Mouse (Mus musculus): Measurements from ENCODE around the gene Slc44a2.
"Not testable (repeated sequence)": the region's sequence is repeated elsewhere in the genome, so short reads cannot be mapped to it uniquely, and the experiment has no call there.

Slc44a2 gene

DNA sequence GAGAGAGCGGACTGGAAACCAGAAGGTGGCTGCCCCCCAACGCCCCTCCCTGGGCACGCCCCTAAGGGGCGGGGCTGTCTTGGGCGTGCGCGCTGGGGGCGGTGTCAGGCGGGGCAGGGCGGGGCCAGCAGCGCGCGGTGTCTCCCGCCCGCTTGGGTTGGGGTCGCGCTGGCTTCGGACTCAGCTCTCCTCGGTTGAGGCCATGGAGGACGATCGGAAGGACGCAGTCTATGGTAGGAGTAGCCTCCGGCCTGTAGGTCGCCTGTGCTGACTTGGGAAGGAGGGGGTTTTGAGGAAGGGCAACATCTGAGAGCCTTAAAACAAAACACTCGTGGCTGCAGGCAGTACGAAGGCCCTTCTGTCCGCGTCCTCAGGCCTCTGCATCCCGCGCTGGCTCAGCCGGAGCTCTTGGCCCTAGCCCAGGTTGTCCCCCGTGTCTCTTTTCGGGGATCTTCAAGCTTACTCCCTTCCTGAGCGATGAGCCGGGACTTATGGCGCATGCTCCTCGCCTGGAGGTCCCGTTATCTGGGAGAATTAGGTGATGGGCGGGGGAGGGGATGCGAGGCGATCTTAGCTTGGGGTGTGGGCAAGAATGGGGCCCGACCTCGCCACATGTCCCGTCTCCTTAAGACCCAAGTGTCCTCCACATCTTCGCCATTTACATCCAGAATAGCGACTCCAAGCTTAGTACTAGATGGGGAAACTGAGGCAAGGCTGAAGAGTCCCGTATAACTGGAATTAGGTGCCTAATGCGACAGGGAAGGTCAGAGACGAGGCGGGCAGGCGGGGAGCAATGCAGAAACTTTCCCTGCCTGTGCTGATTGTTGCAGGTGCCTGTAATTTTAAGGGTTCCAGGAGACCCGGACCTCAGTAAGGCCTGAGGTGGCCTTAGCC is at the start of gene Slc44a2:
Slc44a2 (plus strand) TSS at position 80 of the 894 bp plus-strand sequence.
- in situ Hi-C loops (cut with MboI; ENCODE audit: unreplicated experiment in 2 of 2), result loop anchor here in 1 of 2 experiments (25.0 kb wide), 1 partner anchor 159 kb away; the partner anchor contains the start of gene Pde4a

DNA sequence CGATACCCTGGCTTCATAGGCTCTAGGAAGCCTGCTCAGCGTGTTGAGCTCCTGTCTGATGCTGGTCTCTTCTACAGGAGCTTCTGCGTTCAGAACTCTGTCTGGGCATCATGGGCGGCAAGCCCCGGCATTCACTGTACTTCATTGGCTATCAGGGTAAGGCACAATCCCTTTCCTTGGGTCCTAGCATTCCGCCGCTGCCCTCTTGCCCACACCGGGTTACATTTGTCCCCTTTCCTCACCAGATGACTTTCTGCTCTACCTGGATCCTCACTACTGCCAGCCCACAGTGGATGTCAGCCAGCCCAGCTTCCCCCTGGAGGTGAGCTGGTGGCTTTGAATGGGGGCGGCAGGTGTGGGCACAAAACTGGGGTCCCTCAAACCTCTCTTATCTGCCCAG is 48.1 kb upstream of the Slc44a2 start:
- in situ Hi-C loops (cut with MboI; ENCODE audit: unreplicated experiment in 2 of 2), result no loop called here

DNA sequence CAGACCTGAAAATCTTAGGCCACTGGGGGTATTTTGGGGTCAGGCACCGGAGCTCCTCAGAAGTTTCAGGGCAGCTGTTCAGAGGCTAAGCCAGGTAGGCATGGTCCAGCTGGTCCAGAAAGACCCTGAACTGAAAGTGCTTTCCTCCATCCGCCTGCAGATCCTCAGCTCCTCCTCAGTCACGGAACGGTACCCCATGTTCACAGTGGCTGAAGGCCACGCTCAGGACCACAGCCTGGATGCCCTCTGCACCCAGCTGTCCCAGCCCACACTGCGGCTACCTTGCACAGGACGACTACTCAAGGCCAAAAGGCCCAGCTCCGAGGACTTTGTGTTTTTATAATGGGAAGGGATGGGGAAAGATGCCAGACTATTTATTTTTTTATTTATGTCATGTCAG is 47.4 kb upstream of the Slc44a2 start:
- in situ Hi-C loops (cut with MboI; ENCODE audit: unreplicated experiment in 2 of 2), result no loop called here

DNA sequence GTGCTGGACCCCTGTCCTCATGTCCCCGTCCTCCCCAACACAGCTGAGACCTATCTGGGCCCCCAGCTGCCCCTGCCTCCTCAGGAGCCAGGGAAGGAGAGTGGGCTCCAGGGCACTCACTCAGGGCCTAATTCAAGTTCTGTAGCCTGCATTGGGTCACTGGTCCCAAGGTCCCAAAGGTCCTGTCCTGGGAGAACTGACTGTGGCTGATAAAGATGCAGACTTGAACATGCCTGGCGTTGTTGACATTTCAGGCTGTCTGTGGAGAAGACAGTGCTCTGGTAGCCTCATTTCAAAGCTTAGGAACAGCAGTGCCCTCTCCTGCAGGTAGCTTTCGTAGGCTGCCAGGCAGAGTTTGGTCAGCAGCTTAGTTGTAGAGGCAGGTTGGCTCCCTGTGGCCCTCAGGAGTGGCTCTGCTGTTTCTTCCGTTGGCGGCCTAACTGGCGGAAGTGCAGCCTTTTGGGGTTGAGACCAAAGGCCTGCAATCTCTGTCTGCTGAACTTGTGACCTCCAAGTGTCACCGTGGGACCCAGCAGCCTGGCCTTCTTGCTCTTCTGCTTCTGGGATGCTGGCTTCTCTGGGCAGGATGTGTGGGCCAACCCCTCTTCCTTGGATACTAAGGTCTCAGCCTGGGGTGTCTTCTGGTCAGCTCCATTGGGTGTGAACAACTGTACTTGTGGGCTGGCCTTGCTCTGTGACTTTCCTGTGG is 46.8 kb upstream of the Slc44a2 start:
- in situ Hi-C loops (cut with MboI; ENCODE audit: unreplicated experiment in 2 of 2), result no loop called here

DNA sequence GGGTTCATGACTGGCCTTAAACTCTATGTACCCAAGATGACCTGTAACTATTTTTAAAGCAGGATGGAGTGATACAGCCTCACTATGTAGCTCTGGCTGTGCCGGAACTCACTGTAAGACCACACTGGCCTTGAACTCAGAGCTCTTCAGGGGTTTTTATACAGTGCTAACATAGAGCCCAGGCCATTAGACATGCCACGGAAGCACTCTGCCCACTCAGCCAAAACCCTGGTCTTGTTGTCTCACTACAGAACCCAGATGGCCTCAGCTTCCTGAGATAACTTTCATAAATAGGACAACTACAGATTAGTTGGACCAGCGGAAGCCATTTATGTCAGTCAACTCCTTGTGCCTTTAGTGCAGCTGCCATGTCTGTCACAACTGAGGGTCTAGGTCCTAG is 46.2 kb upstream of the Slc44a2 start:
- in situ Hi-C loops (cut with MboI; ENCODE audit: unreplicated experiment in 2 of 2), result no loop called here

DNA sequence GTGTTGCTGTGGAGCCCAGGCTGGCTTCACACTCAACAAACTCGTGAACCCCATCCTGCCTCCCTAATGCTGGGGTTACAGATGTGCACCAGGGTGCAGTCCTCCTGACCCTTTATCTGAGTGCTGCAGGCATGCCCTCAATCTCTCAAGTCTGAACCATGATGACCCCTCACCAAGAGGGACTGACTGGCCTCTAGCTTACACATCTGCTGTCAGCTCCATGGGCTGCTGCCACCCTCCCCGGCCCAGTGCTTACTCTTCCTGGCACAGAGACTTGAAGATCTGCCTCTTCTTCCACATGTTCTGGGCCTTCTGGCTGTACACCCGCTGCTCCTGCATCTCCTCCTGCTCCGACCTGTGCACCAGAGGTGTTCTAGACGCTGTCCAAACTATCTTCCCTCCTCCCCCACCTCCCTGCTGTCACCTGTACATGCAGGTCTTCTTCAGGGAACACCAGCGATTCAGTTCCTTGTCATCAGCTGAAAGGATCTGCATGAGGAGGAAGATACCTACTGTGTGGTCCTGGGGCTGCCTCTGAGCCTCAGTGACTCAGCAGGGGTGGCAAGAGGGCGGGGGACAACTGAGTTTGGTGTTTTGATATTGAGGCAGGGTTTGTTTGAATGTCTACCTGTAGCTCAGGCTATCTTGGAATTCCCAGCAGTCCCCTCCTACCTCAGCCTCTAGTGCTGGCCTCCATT is 45.3 kb upstream of the Slc44a2 start:
- in situ Hi-C loops (cut with MboI; ENCODE audit: unreplicated experiment in 2 of 2), result no loop called here

DNA sequence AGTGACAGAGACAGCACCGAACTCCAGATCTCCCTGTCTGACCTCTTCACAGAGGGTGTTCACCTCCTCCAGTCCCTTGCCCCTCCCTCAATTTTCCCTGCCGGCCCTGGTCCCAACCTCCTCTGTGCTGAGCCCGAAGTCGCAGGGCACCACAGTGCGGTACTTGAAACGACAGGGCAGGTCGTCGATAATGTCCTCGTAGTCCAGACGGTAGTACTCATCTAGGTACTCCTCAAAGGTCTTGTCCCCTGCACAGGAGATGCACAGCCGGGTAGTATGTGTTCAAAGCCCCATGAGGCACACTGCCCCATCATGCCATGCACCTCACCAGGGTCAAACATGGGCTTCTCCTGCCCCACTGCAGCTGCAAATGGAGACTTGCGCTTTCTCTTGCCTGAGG is 44.8 kb upstream of the Slc44a2 start:
- in situ Hi-C loops (cut with MboI; ENCODE audit: unreplicated experiment in 2 of 2), result no loop called here

DNA sequence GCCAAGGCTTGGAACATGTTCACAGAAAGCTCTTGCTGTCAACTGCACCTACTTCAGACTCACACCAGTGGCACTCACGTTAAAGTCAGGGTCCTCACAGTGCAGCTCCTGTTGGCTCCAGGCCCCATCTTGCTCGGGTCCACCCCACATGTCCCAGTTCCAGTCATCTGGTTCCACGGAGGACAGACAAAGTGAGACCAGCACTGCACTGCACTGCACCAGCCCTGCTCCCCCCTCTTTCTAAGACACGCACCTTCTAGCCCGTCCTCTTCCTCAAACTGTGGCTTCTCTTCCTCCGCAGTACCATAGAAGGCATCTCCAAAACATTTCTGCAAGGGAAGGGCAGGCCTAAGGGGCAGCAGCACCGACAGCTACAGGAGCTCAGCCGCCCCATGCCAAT is 44.2 kb upstream of the Slc44a2 start:
- in situ Hi-C loops (cut with MboI; ENCODE audit: unreplicated experiment in 2 of 2), result no loop called here

DNA sequence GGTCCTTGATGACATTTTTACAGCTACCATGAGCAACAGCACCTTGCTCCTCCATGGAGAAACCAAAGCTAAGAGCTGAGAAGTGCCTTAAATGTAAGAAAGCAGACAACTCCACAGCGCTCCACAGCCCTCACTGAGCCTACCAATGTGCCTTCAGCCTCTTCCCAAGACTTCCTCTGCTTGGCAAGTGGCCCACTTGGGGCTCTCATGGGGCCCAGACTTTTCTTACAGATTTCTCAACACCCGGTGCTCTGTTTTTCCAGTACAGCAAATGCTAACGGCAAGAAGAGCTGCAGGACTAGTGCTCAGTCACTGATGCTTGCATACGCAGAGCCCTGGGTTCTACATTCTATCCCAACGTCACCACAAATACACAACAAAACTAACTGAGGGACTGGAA is 42.7 kb upstream of the Slc44a2 start:
- in situ Hi-C loops (cut with MboI; ENCODE audit: unreplicated experiment in 2 of 2), result no loop called here

DNA sequence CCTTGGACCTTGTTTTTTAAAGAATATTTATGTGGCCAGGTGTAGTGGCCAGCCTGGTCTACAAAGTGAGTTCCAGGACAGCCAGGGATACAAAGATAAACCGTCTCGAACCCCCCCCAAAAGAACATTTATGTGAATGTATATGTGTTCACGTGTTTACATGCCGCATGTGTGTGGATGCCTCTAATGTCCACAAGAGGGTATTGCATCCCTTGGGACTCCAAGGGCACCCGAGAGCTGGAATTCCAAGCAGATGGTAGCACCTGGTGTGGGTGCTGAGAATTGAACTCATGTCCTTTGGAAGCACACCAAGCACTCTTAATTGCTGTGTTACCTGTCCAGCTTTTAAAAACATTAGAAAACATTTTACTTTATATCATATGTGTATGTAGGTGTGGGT is 36.9 kb upstream of the Slc44a2 start:
- in situ Hi-C loops (cut with MboI; ENCODE audit: unreplicated experiment in 2 of 2), result no loop called here

DNA sequence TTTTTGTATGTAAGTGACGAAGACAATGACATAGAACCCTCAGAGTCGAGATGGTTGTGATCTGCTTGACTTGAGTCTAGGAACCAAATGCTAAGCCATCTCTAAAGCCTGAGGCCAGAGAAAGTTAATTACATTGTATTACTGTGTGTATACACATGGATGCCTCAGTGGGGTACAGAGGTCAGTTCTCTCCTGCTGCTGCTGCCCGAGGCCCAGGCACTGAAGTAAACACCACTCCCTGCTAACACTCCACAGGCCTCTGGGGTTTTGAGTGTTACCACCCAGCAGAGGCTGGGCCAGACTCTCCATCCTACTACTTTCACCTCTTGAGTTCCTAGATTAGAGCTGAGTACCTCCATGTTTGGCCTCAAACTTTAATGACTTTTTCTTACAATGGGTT is 36.5 kb upstream of the Slc44a2 start:
- in situ Hi-C loops (cut with MboI; ENCODE audit: unreplicated experiment in 2 of 2), result no loop called here

DNA sequence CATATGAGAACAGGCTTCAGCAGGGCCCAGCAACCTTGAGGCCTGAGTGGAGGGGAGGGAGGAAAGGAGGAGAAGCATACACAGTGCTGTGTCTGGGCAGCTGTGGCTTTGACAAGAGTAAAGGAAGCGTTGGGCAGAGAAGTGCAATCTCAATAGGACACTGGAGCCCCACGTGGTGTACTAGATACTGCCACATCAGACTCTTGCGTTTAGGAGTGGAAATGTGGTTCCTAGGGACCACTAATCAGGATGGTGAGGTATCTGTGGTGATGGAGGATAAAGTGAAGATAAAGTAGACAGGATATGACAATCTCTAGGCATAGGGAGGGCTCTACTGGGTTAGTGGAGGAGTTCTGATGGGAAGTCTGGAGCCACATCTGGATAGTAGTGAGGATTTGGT is 33.7 kb upstream of the Slc44a2 start:
- in situ Hi-C loops (cut with MboI; ENCODE audit: unreplicated experiment in 2 of 2), result no loop called here

DNA sequence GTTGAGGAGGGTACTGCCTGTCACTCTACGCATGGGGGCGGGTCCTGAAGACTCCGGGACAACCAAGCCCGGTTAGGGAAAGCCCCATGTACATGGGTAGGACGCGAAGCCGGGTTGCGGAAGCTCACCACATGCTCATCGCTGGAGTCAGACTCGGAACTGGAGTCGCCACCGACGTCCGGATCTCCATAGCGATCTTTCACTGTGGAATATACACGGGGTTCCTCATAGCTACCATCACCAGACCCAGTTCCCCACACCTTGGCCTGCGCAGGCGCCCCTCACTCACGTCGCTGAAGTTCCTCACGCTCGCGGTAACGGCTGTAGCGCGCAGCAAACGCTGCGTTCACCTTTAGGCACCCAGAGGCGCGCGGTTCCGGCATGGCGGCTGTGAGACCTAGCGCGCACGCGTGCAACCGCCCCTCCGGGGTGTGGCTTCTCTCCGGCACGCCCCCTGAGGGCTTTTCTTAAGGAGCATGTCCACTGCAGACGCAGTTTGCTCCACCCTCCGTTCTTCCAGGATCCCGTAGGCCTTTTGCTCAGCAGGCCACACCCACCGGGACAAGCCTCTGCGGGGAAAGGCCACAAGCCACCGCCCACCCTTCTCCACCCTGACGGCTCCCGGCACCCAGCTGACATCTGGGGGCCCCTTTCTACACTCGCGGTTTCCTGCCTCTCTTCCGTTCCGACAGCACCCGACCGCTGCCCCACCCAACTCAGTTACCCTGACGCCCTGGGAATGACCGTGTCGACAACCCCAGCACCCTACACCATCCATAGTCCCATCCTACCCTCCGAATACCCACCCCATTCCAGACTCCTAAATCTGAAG is 32.7 kb upstream of the Slc44a2 start, which contains the start of gene Kri1:
Kri1 (minus strand) TSS at position 399 of the 832 bp plus-strand sequence.
- in situ Hi-C loops (cut with MboI; ENCODE audit: unreplicated experiment in 2 of 2), result no loop called here

DNA sequence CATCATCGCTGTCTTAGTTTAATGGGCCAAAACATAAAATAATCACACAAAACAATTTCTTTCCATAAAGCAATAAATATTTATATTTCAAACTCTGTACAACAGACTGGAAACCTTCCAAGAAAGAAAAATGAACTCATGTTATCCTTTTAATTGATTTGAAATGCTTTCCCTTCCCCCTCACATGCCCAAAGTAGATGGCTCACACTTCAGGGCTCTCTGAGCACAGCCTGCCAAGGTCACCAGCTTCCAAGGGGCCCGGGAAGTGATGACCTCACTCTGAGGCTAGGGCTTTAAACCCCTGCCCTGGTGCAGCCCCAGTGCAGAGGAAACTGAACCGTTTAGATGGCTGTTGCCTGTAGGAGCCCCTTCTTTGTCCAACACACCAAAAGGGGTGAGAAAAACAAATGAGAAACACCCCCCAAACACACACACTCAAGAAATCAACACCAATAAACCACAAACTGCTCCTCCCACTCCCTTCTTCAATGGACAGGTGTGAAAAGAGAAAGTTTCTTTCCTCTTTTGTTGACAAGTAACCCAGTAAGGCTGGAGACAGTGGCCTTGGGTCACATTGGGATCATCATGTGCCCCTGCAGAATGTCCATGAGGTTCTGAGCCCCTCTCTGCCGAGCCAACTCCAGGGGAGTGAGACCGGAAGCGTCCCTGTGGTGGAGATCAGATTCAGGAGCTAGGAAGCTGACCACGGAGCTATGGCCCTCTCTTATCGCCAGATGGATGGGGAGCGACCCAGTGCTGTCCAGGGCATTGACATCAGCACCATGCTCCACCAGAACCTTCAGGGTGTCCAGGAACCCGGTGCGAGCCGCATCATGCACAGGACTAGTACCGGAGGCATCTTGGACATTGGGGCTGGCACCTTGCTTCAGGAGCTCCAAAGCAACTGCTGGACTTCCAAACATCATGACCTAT is 31.8 kb upstream of the Slc44a2 start:
- in situ Hi-C loops (cut with MboI; ENCODE audit: unreplicated experiment in 2 of 2), result no loop called here

DNA sequence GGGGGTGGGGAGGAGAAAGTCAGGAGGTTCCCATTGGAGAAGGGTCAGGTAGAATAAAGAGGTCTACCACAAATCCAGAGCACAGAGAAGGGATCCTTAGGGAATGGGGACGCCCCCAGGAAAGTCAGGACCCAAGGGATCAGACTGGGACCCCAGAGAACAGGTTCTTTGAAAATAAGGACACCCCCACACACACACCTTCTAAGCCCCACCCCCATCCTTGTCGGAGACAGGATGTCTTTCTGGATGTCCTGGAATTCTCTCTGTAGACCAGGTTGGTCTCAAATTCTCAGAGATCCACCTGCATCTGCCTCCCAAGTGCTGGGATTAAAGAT is 31.2 kb upstream of the Slc44a2 start:
- in situ Hi-C loops (cut with MboI; ENCODE audit: unreplicated experiment in 2 of 2), result no loop called here

DNA sequence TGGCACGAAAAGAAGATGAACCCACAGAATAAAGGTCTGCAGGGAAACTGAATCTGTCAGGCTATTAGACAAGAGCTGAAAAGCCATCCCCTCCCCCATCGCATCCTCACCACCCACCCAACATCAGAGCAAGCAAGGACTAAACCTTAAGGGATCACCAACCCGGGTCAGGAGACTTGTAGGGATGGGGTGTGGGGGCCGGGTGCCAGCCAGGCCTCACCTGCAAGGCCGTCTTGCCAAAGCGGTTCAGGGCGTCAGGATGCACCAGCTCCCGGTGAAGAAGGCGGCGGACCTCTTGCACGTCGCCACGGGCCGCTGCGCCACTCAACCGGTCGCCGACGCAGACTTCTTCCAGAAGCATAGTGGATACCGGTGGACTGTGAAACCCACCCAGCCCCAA is 29.9 kb upstream of the Slc44a2 start:
- in situ Hi-C loops (cut with MboI; ENCODE audit: unreplicated experiment in 2 of 2), result no loop called here

DNA sequence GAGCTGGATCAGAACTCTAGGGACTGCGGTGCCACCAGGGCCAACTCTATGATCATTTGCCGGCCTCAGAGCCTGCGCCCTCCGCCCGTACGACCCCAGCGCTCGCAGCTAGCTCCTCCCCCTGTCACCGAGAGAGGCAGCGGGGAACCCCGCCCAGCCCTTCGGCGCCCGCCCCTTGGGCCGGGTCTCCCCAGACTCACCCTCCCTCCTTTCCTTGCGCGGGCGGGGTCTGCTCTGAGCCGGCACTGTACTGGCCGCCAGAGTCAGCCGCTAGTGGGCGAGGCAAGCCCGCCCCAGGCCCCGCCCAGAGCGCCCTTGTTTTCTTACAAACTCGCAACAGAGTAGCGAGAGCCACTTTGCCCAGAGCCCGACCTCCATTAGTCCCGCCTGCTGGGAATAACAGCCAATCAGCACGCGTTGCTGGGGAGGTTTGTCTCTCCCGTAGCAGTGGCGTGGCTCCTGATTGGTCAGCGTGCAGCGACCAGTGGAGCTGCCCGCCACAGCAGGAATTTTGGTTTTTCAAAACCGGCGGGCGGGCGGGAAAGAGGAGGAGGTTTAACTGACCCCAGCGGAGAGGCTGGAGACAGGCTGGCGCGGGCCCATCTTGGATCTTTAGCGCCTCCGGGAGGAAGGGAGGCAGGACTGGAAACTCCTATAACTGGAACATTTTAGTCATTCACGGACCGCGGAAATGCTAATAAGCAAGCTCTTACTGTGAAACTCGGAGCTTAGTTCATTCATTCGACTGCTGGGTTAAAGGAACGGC is 29.3 kb upstream of the Slc44a2 start, which contains the start of gene Cdkn2d:
Cdkn2d (minus strand) TSS at position 386 of the 766 bp plus-strand sequence.
- in situ Hi-C loops (cut with MboI; ENCODE audit: unreplicated experiment in 2 of 2), result no loop called here

DNA sequence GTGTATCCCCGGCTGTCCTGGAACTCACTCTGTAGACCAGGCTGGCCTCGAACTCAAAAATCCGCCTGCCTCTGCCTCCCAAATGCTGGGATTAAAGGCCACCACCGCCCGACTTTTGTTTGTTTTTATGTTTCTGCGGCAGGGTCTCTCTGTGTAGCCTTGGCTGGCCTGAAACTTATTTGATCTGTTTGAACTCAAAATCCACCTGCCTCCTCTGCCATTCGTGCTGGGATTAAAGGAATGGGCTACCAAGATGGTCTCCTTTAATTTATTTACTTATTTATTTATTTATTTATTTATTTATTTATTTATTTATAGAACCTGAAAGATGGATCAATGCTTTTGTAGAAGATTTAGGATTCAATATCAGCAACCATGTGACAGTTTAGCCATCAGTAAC is 28.6 kb upstream of the Slc44a2 start:
- in situ Hi-C loops (cut with MboI; ENCODE audit: unreplicated experiment in 2 of 2), result not testable (repeated sequence)

DNA sequence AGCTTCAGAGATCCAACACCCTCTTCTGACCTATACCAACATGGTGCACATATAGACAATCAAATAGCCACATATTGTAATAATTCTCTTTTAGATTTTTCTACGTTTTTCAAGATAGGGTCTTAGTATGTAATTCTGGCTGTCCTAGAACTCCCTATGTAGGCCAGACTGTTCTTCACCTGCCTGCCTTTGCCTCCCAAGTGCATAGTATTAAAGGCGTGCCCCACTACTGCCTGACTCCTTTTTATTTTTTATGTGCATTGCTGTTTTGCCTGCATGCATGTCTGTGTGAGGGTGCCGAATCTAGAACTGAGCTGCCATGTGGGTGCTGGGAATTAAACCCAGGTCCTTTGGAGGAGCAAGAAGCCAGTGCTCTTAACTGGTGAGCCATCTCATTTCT is 28.2 kb upstream of the Slc44a2 start:
- in situ Hi-C loops (cut with MboI; ENCODE audit: unreplicated experiment in 2 of 2), result no loop called here
